Mouse (Mus musculus): Measurements from ENCODE around the gene Ccl22. TPM values are rescaled to one million over a fixed set of nuclear protein-coding genes. Genes with fewer than 3 reads are reported as not detected.

Ccl22 gene
- total RNA-seq, 1 experiment from 2014 or later = 0.57 TPM

DNA sequence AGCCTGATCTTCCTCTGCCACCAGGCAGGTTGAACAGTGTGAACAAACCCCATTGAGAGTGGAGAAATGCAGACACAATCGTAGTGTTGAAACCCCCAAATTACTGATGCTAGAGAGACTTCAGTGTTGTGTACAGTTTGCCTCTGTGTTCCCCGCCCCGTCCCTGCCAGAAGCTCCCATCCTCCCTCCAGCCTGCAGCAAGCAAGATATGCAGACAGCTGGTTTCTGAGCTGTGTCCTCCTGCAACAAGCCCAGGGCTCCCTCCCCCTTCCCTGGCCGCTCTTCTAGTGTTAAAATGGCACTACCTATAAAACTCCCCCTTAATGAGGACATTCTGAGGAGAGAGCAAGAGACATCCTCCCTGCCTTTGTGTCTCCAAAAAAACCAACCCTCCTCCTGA lies 16.1 kb upstream of the Ccl22 start:
- ATAC-seq (replicated peaks; ENCODE audit: insufficient number of reproducible peaks, low FRiP score, low TSS enrichment, poor library complexity, severe bottlenecking) = no peak

DNA sequence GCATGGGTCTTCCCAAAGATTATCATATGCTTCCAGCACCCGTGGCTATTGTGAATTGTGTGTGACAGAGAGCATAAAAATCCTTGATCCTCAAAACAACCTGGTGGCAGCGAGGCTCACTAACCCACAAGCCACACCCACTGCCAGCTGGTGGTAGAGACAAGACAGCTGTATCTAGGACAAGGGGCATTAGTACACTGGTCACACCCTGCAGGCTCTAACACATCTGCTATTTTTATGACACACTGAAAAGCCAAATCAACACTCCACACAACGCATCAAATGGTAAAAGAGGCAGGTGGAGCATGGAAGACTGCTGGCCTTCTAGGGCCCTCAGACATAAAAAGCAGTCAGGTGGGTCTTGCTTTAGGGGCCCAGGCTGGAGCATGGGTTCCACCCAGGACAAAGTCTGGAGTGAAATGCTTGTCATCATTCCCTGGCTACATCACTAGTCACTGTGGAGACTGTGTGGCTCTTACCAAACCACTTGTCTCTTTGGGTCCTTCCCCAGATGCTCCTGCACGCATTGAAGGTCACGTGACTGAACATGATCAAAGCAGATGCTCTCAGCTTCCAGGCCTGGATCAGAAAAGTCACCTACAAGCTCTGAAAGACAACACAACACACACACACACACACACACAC lies 11.4 kb upstream of the Ccl22 start:
- ATAC-seq (replicated peaks; ENCODE audit: insufficient number of reproducible peaks, low FRiP score, low TSS enrichment, poor library complexity, severe bottlenecking) = no peak

DNA sequence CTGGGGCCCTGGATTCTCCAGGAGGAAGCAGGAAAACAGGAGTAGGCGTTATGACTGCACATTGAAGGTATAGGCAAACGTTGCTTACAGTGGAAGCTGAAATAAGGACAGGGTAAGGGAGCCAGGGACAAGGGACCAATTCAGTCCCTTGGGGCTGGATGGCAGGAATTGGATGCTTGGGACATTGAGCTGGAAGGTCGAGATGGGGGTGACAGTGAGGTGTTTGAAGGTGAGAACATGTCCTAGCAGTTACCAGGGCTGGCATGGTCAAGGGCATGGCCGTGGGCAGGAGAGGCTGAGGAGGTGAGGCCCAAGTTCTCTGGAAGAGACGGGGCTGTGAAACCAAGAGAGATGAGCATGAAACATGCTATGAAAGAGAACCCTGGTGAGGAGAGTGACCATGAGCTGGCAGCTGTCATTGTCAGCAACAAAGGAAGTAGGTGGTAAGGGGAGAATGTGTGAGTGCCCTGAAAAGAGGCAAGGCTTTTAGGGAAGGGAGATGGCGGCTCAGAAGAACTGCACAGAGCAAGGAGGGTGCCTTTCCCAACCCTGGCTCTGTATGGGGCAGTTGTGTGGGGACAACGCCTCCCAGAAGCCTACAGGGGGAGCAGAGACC lies 10.5 kb upstream of the Ccl22 start:
- ATAC-seq (replicated peaks; ENCODE audit: insufficient number of reproducible peaks, low FRiP score, low TSS enrichment, poor library complexity, severe bottlenecking) = no peak

DNA sequence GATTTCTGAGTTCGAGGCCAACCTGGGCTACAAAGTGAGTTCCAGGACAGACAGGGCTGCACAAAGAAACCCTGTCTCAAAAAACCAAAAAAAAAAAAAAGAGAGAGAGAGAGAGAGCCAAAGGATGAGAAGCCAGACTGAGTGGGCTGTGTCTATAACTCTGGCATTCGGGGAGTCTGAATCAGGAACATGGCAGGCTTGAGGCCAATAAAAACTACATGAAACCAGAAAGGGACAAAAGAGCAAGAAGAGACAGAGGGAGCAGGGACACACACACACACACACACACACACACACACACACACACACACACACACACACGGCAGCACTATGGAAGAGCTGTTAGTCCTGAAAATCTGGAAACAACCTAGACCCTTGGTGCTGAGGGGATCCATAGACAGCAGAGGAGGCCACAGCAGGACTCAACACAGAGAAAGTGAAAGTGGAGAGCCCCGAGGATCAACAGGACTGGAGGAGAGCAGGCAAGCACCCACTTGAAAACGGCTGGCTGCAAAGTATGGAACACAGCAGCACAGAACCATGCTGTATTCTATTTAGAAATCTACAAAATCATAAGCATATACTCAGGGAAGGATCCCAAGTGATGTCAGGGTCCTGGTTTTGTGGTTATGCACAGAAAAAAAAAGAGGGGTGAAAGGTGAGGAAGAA lies 9.8 kb upstream of the Ccl22 start:
- ATAC-seq (replicated peaks; ENCODE audit: insufficient number of reproducible peaks, low FRiP score, low TSS enrichment, poor library complexity, severe bottlenecking) = no peak

DNA sequence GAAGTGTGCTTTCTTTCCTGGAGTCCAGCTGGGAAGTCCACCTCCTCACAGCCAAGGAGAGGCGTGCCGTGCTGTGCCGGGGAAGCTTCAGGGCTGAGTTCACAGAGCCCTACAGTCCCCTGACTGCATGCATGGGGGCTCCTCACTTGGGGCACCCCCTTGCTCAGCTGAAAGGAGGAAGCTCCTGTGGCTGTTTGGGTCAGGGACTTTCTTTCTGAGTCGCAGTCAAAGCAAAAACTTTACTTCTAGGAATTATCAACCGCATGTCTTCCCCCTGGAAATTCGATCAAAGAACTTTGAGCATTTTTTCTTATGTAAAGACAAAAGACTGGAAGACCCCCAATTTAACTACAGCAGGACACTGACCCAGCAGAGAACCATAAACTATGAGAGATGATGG lies 5.6 kb upstream of the Ccl22 start:
- no peak for ATAC-seq (replicated peaks; ENCODE audit: insufficient number of reproducible peaks, low FRiP score, low TSS enrichment, poor library complexity, severe bottlenecking)

DNA sequence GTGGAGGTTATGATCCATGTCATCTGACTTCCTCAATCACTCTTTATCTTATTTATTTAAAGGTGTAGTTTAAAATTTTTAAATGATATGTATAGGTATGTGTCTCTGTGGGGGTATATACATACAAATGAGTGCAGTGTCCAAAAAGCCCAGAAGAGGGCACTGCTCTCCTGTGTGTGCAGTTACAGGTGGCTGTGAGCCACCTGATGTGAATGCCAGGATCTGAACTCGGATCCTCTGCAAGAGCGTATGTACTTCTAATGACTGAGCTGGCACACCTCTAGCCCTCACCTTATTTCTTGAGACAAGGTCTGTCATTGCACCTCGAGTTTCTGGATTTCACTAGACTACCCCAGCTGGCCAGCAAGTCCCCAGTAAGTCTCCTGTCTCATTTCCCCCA lies 4.8 kb upstream of the Ccl22 start:
- no peak for ATAC-seq (replicated peaks; ENCODE audit: insufficient number of reproducible peaks, low FRiP score, low TSS enrichment, poor library complexity, severe bottlenecking)

DNA sequence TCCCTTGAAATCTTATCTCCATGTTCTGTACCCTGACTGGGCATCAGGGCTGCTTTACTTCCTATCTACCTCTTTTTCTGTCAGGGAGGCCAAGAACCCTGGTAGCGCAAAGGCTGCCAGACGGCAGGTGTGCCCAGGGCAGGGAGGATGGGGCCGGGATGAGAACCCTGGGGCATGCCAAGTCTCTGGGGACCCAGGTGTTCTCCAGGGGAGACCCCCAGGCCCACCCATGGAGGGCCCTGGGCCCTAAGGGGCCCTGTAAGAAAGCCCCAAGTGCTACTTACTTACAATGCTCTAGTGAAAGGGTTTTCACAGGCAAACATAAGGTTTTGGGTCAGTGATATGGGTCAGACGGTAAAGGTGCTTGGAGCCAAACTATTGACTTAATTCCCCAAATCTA lies 3.7 kb upstream of the Ccl22 start:
- ATAC-seq (replicated peaks; ENCODE audit: insufficient number of reproducible peaks, low FRiP score, low TSS enrichment, poor library complexity, severe bottlenecking) = no peak

DNA sequence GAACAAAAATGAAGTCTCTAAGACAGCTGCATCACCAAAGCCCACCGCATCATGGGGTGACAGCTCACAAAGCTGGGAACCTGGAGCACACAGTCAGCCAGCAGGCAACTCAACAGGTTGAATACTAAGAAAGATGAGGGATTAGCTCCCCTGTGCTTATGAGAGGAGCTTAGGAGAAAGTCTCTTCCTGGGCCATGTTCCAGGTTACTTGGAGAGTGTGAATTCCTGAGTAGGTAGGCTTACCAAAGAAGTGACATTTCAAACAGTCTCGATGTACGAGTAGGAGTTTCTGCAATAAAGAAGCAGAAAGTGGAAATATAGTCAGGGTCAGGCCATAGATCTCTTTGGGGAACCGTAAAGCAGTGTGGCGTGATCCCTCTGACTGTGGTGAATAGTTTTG lies 906 bp upstream of the Ccl22 start:
- ATAC-seq (replicated peaks; ENCODE audit: insufficient number of reproducible peaks, low FRiP score, low TSS enrichment, poor library complexity, severe bottlenecking) = no peak

DNA sequence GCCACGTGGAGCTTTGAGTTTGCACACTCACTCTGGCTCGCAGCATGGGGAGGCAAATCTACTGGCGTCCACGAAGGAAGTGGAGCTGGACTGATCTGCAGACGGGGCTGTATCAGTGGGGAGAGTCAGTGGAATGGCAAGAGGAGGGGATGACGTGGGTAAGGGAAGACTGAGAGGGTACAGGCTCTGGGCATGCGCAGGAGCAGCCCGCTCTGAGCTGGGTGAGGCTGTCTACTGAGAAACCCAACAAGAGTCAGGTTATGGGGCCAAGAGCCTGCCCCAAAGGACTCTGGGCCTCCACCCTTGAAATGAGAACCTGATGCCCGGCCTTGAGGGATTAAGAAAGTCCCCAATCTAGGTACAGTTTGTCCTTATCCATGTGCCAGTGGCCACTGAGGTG lies 418 bp upstream of the Ccl22 start:
- no peak for ATAC-seq (replicated peaks; ENCODE audit: insufficient number of reproducible peaks, low FRiP score, low TSS enrichment, poor library complexity, severe bottlenecking)

DNA sequence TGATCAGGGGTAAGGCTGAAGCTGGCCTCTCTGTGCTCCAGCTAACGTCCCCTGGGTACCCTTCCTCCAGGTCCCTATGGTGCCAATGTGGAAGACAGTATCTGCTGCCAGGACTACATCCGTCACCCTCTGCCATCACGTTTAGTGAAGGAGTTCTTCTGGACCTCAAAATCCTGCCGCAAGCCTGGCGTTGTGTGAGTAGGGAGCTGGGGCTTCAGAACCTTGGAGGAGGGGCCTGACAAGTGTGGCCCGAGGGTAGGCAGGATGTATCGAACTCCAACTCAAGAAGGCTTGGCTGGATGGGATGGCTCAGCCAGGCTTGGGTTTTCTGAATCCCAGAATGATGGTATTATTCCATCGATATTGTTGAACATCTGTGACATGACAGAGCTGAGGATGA lies 1.4 kb downstream of the Ccl22 start:
- ATAC-seq (replicated peaks; ENCODE audit: insufficient number of reproducible peaks, low FRiP score, low TSS enrichment, poor library complexity, severe bottlenecking) = no peak

DNA sequence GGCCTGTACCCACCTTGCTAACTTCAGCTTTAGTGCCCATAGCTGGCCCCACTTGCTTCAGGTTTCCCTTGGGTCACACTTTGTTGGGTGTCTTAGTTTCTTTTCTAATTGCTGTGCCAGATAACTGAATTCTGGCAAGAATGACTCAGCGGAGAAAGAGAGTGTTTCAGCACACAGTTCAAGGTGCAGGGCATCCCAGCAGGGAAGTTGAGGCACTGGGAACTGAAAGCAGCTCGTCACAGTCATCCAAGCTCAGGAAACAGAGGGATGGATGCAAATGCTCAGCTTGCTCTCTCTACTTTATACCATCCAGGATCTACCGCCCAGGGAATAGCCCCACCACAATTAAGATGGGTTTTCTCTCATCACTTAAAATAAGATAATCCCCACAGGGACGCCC lies 3.0 kb downstream of the Ccl22 start:
- no peak for ATAC-seq (replicated peaks; ENCODE audit: insufficient number of reproducible peaks, low FRiP score, low TSS enrichment, poor library complexity, severe bottlenecking)

DNA sequence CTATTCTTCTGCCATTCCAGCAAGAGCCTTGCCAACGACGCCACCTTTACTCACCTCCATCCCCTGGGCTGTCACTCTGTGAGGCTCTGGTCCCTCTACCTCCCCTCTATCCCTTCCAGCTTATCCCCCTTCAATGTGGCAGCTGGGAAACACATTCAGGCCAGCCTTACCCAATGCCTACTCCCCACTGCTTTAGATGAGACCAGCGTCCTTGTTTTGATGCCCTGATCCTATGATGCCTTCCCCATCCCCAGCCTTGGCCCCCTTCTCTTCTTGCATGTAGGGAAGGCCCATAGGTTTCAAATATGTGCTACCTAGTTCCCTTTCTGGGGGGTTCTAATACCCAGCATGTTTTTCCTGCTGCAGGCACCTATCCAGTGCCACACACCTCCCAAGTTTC lies 4.6 kb downstream of the Ccl22 start:
- ATAC-seq (replicated peaks; ENCODE audit: insufficient number of reproducible peaks, low FRiP score, low TSS enrichment, poor library complexity, severe bottlenecking) = no peak

DNA sequence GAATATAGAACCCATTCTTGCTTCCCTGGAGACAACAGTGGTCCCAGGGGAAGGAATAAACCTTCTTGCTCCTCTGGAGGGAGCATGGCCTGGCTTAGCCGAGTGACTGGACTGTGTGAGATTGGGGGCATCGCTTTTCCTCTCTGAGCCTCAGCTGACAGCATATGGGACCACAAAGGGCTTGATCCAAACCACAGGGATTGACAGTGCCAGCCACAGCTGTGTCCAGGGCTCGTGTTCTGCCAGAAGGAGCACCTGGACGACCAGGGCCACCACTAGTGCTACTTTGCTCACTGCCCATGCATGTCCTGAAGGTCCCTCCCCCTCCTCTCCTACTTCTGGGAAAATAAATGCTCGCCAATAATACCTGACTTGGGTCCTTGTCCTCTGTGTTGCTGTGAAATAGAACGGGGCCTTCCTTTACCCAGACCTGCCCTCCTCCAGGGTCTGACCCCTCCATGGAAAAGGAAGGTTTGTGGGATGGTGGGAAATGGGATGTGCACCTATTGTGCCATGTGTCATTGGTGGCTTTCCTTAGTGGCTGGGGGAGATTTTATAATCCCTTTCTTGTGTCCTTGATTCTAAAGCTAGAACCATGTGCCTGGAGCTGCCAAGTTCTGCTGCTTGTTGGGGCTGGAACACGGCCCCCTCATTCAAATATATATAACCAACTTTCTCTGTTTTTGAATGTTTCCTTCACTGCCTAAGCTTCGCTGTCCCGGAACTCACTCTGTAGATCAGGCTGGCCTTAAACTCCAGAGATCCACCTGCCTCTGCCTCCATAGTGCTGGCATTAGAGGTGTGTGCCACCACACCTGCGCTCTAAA lies 5.8 kb downstream of the Ccl22 start:
- no peak for ATAC-seq (replicated peaks; ENCODE audit: insufficient number of reproducible peaks, low FRiP score, low TSS enrichment, poor library complexity, severe bottlenecking)

DNA sequence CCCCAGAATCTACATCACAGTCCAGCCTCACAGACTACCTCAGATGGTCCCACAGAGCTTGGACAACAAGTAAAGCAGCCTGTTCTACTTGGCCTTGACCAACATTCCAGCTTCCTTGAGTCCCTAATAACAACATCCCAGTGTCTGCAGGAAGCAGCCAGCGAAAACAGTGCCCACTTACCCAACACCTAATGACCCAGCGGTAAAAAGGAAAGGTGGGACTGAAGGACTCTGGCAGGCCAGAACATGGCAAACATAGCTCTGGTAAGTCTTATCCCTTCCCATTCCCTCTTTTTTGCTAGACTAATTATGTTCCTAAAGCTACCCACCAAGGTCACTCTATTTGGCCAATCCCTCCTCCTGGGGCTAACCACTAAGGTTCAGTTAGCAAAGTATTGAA lies 8.6 kb downstream of the Ccl22 start:
- ATAC-seq (replicated peaks; ENCODE audit: insufficient number of reproducible peaks, low FRiP score, low TSS enrichment, poor library complexity, severe bottlenecking) = no peak

DNA sequence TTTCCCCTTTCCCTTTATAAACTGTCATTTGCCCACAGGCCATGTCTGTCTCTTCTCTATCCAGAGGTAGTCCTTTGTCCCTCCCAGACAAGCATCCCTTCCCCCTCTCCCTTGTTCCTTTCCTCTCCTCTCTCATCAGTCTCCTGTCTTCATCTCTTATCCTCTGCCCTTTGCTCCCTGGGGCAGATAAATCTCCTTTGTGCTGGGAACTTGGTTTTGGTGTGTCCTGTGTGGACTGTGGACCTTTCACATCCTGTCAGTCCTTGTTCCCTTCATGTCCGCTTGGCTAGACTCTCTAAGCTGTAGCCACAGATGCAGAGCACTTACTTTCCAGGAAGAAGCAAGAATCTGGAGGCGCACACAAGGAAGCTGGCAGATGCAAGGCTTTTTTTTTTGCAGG lies 9.1 kb downstream of the Ccl22 start:
- no peak for ATAC-seq (replicated peaks; ENCODE audit: insufficient number of reproducible peaks, low FRiP score, low TSS enrichment, poor library complexity, severe bottlenecking)

DNA sequence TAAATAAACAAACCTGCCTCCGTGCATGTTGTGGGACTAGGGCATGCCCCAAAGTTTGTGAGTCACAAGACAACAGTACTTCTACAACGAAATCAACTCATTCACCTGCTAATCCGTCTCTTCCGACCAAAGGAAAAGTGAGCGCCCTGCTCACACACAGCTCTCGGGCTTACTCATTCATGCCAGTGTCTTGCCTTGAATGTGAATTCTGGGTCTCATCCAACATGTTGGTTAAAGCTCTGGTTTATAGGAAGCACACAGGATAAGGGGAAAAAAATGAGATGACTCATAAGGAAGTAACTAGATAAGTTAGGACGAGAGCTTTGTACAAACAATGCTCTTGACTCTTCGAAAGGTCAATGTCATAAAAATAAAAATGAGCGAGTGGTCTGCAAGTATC lies 21.6 kb downstream of the Ccl22 start:
- ATAC-seq (replicated peaks; ENCODE audit: insufficient number of reproducible peaks, low FRiP score, low TSS enrichment, poor library complexity, severe bottlenecking) = no peak

DNA sequence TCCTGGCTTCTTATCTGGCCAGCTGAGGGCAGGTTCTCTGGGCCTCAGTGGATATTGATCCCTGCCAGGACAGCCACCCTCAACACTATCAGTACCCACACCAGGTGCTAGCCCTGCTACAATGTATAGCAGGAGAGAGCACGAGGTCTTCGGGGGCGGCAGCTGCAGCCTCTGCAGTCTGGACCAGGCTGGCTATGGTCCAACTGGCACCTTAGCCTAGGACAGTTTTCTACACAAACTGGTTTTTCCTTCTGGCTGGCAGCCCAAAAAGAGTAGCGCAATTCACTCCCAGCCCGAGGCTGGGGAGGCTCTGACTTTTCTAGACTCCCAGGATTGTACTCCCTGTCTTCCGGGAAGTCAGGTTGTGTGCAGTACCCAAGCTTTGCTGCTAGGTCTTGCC lies 25.6 kb downstream of the Ccl22 start:
- no peak for ATAC-seq (replicated peaks; ENCODE audit: insufficient number of reproducible peaks, low FRiP score, low TSS enrichment, poor library complexity, severe bottlenecking)

DNA sequence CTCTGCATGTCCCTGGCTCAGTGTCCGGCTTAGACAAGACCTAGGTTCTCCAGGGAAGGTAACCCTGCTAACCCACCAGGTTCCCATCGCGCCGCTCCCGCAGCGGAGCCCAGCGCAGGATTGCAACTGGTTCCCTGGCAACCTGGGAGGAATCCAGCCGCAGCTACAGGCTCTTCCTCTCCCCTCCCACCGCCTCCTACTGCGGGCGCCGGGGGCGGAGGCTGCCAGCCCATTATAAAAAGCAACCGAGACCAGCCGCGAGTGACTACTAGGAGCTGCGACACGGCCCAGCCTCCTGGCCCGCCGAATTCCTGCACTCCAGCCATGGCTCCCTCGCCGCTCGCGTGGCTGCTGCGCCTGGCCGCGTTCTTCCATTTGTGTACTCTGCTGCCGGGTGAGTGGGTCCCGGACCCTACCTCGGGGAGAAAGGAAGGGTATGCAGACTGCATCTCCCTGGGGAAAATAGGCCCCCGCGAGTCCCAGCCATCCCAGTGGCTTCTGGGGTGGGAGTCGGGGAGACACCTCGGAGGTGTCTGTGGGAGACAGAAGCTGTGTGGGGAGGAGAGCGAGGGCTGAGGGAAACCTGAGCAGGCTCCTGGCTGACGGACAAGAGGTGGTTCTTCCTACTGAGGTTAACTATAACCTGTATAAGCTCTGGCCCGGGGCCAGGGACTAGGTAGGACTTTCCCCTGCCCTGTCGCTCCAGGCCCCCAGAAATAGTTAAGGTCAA lies 26.7 kb downstream of the Ccl22 start, which contains the start of gene Cx3cl1:
Gene Cx3cl1 (plus strand): TSS at position 69 of the 730 bp plus-strand sequence.
- no peak for ATAC-seq (replicated peaks; ENCODE audit: insufficient number of reproducible peaks, low FRiP score, low TSS enrichment, poor library complexity, severe bottlenecking)

DNA sequence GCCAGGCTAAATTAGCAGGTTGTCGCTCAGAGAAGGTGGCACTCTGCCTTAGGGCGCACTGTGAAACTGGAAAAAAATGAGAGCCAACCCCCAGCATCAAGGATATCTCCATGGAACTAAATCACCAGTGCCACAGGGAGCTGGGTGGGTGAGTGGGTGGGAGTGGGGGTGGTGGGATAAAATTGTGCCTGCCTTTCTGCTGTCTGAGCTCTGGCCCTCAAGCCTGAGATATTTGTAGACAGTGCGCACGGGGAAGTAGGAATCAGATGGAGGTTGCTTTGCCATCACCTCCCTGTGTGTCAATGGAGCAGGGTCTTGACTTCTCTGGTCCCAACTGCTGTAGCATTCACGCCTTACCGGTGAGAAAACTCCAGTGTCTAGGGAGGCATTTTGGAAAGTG lies 27.7 kb downstream of the Ccl22 start:
- ATAC-seq (replicated peaks; ENCODE audit: insufficient number of reproducible peaks, low FRiP score, low TSS enrichment, poor library complexity, severe bottlenecking) = no peak

Measured in monocyte, adult 5-6 weeks (primary cell).